Mouse (Mus musculus) small intestine, adult 2 months (tissue): Measurements from ENCODE around the gene Synpo2l.

Experiments
- CTCF ChIP-seq: fragments of 200-500 bp; IDR thresholded peaks from 2 replicates; pipeline ENCODE4 v1.5.1; 2012; ENCODE audit warnings: low read depth, mild to moderate bottlenecking, control low read depth, inconsistent platforms, low read length, moderate library complexity, mixed read lengths; ENCODE audit not compliant: insufficient replicate concordance, insufficient read length; ENCODE audit errors: extremely low read depth
- POLR2A ChIP-seq: fragments of 200-500 bp; IDR thresholded peaks from 2 replicates; pipeline ENCODE4 v1.6.1; 2012; ENCODE audit warnings: low read depth, mild to moderate bottlenecking, control low read depth, inconsistent platforms, low read length, moderate library complexity

- TF ChIP-seq CTCF (no peak), POLR2A (no peak)
Observed at GRCm38 (mm10) chr14:20658326-20658725, 9.8 kb downstream of the Synpo2l start.
